Mouse (Mus musculus) T-cell, adult 66 days (primary cell): ENCODE data around the gene Olfr427. TPM values are rescaled to one million over a fixed set of nuclear protein-coding genes. Genes with fewer than 3 reads are reported as not detected.

Experiments used
- total RNA-seq, 2 experiments: library from RNA; stranded (reverse); gene quantifications; 3 replicates in 1 of 2; 4 replicates in 1 of 2; pipeline ENCODE4 v1.2.4; 2023

Gene Olfr427
- not detected for total RNA-seq

GRCm38 (mm10) chr1:174096591-174096990 lies at the start of gene Olfr427:
Olfr427 (plus strand) TSS chr1:174096891.

GRCm38 (mm10) chr1:174048893-174049292 lies 47.8 kb upstream of the Olfr427 start, which contains the start of gene Olfr432:
Olfr432 (plus strand) TSS chr1:174049205.

GRCm38 (mm10) chr1:174066305-174066704 lies 30.4 kb upstream of the Olfr427 start, which contains the start of gene Olfr430:
Olfr430 (plus strand) TSS chr1:174066605.

GRCm38 (mm10) chr1:174084031-174084430 lies 12.7 kb upstream of the Olfr427 start, which contains the start of gene Olfr429:
Olfr429 (plus strand) TSS chr1:174084331.

GRCm38 (mm10) chr1:174121062-174121461 lies 24.4 kb downstream of the Olfr427 start, which contains the start of gene Olfr231:
Olfr231 (minus strand) TSS chr1:174121162.

GRCm38 (mm10) chr1:174131217-174131616 lies 34.5 kb downstream of the Olfr427 start, which contains the start of gene Olfr424:
Olfr424 (plus strand) TSS chr1:174131517.

Other genes starting within 250 kb of the Olfr427 start
- gene Ifi211, start 183.8 kb upstream of the Olfr427 start, total RNA-seq = under 1 TPM in 1 of 2 experiments, not detected in 1; 0.47 TPM
- gene Mndal, start 154.4 kb upstream of the Olfr427 start, total RNA-seq = 100 to 1,000 TPM; 244 to 315 TPM
- gene Ifi203, start 154.2 kb upstream of the Olfr427 start, total RNA-seq = 100 to 1,000 TPM; 185 to 212 TPM
- gene Ifi202b, start 114.1 kb upstream of the Olfr427 start, total RNA-seq = not detected
- gene Ifi205, start 65.1 kb upstream of the Olfr427 start, total RNA-seq = 1 to 10 TPM; 3.6 to 5.8 TPM
- gene Olfr433, start 56.2 kb upstream of the Olfr427 start, total RNA-seq = not detected
- not detected for gene Olfr432, start 47.7 kb upstream of the Olfr427 start, total RNA-seq
- not detected for gene Olfr430, start 30.3 kb upstream of the Olfr427 start, total RNA-seq
- not detected for gene Olfr429, start 12.6 kb upstream of the Olfr427 start, total RNA-seq
- gene Olfr231, start 24.3 kb downstream of the Olfr427 start, total RNA-seq = not detected
- not detected for gene Olfr424, start 34.6 kb downstream of the Olfr427 start, total RNA-seq
- gene Olfr420, start 58.7 kb downstream of the Olfr427 start, total RNA-seq = not detected
- under 1 TPM in 1 of 2 experiments, not detected in 1; 0.12 TPM for gene Spta1, start 75.9 kb downstream of the Olfr427 start, total RNA-seq
- gene Olfr419, start 155.2 kb downstream of the Olfr427 start, total RNA-seq = not detected
- gene Mptx1, start 233.6 kb downstream of the Olfr427 start, total RNA-seq = not detected